Mouse (Mus musculus) frontal cortex, adult (tissue): Measurements from ENCODE around the gene Gm49395.

ENCODE experiments used
- ATAC-seq: cut with Nextera tagmentation; 2 replicates; pipeline ENCODE4 v1.9.2; 2017; ENCODE audit warnings: mild to moderate bottlenecking, moderate library complexity, mixed read lengths; ENCODE audit not compliant: low TSS enrichment

The Gm49395 gene

DNA sequence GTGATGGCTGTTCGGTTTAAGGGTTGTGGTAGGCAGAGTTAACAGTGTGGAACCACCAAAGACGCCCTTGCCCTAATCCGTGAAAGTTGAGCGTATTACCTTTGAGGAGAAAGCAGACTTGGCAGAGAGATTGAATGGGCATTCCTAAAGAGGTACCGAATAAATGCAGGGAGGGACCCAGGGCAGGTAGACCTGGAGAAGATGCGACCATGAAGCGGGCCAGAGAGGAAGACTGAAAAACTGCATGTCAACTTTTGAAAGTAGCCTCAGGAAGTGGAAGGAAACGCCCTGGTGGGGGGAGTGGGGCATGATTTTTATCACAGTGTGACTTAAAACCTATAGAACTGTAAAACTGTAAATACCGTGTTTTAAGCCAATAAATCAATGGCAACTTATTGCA is 2.3 kb downstream of the Gm49395 start:
- ATAC-seq = no peak

DNA sequence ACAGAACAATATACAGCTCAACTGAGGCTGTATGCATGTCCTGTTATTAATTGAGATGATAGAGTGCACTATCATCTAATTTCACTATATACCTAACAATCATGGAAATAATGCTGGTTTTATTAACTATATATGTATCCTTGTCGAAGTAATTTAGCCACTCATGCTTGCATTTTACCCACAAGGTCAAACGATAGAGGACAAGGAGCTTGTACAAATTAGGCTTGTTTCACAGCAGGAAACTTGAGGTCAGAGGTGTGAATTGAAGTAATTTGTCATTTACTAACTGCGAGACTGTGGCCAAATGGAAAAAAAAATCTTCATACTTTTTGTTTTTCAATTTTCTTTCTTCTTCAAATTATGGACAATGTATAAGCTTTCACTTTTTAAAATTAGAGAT is 3.5 kb downstream of the Gm49395 start:
- ATAC-seq = no peak

DNA sequence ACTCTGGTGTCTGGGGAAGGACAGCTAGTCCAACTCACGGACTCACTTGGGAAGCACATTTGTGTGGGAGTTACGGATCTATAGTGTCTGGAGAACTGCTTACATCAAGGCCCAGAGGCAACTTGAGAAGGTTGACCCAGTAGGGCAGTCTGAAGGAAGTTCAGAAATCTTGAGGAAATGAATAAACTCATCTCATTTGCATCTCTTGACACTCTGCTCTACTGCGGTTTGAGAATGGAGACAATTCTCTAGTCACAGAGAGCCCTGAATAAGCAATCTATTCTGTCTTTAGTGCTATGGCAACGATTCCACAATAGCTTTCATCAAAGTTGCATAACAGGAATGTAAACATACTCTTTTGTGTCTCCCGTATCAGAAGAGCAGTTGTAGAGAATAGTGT is 4.8 kb downstream of the Gm49395 start:
- ATAC-seq = no peak

DNA sequence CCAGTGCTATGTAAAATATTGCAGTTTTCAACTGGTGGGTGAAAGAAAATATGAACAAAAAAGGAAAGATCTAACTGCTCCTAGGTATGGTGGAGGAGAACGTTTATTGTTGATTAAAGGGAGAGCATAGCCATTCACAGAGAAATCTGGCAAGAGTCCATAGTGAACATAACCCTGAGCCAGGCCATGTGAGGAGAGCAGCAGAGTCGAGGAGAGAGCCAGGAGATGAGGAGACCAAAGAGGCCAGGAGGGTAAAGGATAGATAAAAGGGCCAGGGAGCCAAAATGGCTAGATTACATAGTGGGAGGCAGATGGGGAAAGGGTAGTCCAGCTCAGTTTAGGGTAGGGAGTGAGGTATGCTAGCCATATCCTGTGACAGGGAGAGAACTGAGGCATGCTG is 5.5 kb downstream of the Gm49395 start:
- ATAC-seq = no peak

DNA sequence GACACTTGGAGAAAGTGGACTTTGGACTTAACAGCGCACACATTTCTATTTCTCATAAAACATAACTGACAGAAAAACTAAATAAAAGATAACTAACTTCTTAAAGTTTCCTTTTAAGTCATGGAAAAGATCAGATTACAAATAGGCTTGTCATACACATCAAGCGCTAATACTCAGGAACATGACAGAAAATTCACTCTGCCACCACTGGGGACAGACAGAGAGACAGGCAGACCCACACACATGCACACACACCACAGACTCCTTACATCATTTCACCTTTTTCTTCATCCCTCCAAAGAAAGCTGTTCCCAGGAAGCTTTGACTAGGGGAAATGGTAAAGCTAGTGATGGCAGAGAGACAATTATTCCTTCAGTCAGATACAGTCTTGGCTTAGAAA is 6.3 kb downstream of the Gm49395 start:
- no peak for ATAC-seq

DNA sequence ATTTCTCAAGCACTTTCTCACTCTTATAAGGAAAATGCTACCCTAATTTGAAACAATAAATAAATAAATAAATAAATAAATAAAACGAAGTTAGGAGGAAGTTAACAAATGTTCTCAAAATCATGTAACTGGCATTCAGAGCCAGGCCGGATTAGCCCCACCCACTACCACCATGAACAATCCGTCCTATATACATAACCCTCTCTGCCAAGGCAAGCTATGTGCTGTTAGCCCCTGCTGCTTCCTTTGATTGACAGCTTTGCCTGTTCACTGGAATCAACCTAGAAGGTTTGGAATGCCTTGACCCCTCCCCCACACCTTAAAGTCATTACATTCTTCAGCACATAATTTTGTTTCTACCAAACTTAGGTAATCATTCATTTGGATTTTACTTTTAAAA is 10.2 kb downstream of the Gm49395 start:
- ATAC-seq = no peak

GRCm38 (mm10) chr13:115090977-115091445 is 10.7 kb downstream of the Gm49395 start:
- ATAC-seq = no peak

DNA sequence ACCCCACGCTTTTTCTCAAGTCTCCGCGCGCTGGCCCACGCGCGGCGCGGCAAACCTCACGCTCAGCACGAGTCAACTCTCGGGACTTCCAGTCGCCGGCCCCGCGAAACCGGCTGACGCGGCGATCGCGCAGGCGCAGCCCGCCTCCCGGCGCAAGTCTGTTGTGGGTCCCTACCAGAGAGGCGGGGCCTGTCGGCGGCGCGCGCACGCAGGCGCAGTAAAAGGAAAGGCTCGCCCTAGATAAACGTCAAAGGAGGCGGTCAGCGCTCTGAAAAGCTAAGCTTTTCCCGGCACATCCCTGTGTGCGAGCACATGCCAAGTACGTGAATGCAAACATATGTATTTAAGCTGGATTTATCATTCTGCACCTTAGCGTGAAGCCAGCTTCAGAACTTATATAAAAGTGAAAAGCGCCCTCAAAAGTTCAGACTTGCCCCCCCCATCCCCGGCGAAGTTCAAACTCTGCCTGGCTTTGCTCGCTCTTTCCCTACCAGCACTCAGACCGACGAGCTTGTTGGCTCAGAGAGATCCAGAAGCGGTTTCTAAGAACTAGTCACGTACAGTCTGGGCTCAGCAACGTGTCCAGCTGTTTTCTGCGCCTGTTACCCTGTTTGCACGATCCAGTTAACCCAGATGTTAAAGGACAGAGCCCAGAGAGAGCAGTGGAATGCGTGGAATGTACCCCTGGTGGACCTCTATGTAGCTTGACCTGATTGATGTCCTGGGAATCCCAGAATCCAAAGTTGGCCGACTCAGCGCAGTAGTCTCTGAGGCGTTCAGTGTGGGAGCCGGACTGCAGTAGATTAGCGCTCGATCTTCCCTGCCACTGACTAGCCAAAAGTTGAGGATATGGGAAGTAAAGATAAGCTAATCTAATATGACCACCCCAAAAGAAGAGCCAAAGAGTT is 11.4 kb downstream of the Gm49395 start, which contains the start of gene Pelo:
Gene Pelo (minus strand): TSS at position 118 of the 908 bp plus-strand sequence.
- peak; percentile 98 for ATAC-seq

- peak; percentile 11; the same call in 1 of the 2 replicates for ATAC-seq
Measured at GRCm38 (mm10) chr13:115089395-115090025, 12.2 kb downstream of the Gm49395 start.

DNA sequence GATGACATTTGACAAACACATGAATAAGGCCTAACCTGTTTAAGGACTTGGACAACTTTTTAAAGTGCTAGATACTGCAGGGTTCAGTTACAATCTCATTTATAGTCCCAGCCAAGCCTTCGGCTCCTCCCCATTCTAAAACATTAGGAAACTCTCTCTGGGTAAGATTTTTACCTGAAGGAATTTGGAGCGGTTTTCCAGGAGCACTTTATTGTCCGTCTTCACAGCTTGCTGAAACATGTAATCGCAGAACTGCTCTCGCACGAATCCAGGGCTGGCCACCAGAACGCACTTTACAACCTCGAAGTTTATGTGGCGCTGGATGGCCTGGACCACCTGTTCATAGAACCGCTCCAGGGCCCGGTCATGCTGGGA is 12.7 kb downstream of the Gm49395 start:
- no peak for ATAC-seq

DNA sequence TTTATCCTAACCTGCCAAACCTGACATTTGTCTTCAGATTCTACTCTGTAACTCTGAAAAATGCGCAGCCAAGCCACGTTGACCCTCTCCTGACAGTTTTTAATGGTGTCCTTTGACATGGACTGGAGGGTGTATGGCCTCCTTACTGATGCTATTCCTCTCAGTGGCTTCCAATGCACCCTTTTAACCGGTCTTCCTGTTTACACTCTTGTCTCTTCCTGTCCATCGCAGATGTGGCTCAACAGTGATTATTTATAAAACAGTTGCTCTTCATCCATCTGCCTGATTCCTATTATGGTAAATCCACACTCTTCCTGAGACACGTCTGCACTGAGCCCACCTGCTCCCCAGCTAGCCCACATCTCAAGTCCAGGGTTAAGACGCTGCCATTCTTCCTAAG is 15.7 kb downstream of the Gm49395 start:
- ATAC-seq = no peak

- ATAC-seq = no peak
Measured at GRCm38 (mm10) chr13:115082339-115082738, 19.4 kb downstream of the Gm49395 start.

- ATAC-seq = no peak
Measured at GRCm38 (mm10) chr13:115079996-115080585, 21.6 kb downstream of the Gm49395 start.

GRCm38 (mm10) chr13:115078997-115079685 is 22.6 kb downstream of the Gm49395 start:
- no peak for ATAC-seq

DNA sequence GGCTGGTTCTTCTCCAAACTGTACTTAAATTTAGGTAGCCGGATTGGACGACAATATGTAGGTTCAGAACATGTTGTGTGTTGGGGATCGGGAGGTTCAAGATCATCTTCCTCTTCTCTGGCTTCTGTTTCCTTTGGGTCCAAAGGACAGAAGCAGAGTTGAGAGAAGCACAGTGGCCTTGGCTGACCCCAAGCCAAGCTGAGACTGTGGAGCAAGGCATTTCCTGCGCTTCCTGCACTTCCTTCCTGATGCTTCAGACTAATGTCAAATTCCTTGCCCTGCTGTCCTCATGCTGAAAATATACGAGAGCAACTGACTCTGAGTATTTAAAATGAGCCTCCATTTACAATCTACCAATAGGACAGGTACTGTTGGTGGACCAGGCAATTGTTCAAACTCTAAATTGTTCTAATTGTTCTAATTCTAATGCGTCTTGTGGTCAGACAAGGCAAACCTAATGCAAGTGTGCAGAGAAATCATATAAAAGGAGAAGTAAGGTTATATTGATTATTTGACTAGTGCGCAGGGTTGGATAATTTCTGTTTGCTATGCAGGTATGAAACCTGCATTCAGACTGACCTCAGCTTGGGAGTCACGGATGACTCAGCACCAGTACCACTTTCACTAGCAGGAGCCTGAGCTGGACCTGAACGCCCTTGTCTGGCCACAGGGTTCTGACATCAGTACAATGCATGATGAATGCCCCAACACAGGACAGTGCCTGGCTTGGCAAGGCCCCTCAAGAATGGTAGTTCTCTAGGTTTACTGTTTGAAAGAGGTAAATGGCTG is 24.2 kb downstream of the Gm49395 start:
- no peak for ATAC-seq

- no peak for ATAC-seq
Measured at GRCm38 (mm10) chr13:115072386-115072785, 29.3 kb downstream of the Gm49395 start.

DNA sequence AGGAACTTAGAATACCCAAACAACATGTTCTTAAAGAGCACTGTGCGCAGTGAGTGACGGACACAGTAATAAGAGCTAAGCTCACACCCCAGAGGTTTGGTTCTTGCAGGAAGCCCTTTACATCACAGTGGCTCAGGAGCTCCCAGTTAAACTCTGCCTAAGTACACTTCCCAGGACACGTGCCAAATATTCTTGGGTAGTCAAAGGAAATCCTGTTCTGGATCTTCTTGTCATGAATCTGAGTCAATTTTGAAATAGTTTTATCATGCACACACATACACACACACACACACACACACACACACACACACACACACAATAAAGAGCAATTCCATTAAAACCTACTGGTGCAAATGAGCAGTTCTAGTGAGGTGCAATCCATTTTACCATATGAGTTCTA is 30.3 kb downstream of the Gm49395 start:
- no peak for ATAC-seq

- ATAC-seq = no peak
Measured at GRCm38 (mm10) chr13:115067968-115068330, 33.8 kb downstream of the Gm49395 start.

GRCm38 (mm10) chr13:115067324-115067967 is 34.3 kb downstream of the Gm49395 start:
- no peak for ATAC-seq

- ATAC-seq = no peak
Measured at GRCm38 (mm10) chr13:115057555-115057954, 44.2 kb downstream of the Gm49395 start.

GRCm38 (mm10) chr13:115054783-115055182 is 46.9 kb downstream of the Gm49395 start:
- ATAC-seq = no peak
